Mouse (Mus musculus): ENCODE data around the gene Zfp536. TPM values are rescaled to one million over a fixed set of nuclear protein-coding genes. Genes with fewer than 3 reads are reported as not detected.
A peak's percentile ranks its signal among the peaks of the same experiment; 100 is the strongest.

The Zfp536 gene
- polyA plus RNA-seq, 1 experiment, result not detected

- TF ChIP-seq EP300 (IDR thresholded peaks at IDR 0.05; ENCODE audit: insufficient read depth, low read depth, low read length) (no peak), CTCF (IDR thresholded peaks at IDR 0.05; ENCODE audit: low read depth, low read length) (no peak), POLR2A (IDR thresholded peaks at IDR 0.05; ENCODE audit: insufficient read depth, low read length) (no peak)
- no peaks in the 10 kb centered on the region for H3K36me3 ChIP-seq (ENCODE audit: control insufficient read depth, insufficient read depth, low read length, poor library complexity, severe bottlenecking)
Measured at GRCm38 (mm10) chr7:37490312-37490711, 283.1 kb downstream of the Zfp536 start.

GRCm38 (mm10) chr7:37484946-37485345 lies 288.5 kb downstream of the Zfp536 start:
- H3K9ac ChIP-seq (ENCODE audit: low read depth, poor library complexity, severe bottlenecking), result no peak overlapping the region
- H3K27me3 ChIP-seq (ENCODE audit: control insufficient read depth, insufficient read depth, low read length, poor library complexity, severe bottlenecking), result no peaks in the 10 kb centered on the region
- no peaks in the 10 kb centered on the region for H3K4me1 ChIP-seq (ENCODE audit: control insufficient read depth, insufficient read depth, low read length)
- no peaks in the 10 kb centered on the region for H3K36me3 ChIP-seq (ENCODE audit: control insufficient read depth, insufficient read depth, low read length, poor library complexity, severe bottlenecking)
- no peaks in the 10 kb centered on the region for H3K9me3 ChIP-seq (replicated peaks; ENCODE audit: control insufficient read depth, insufficient read depth, low read length, poor library complexity, severe bottlenecking)
- H3K27ac ChIP-seq (ENCODE audit: insufficient read depth, low read length), result no peak overlapping the region
- H3K4me3 ChIP-seq (ENCODE audit: low read depth, low read length), result no peak overlapping the region
- TF ChIP-seq POLR2A (IDR thresholded peaks at IDR 0.05; ENCODE audit: insufficient read depth, low read length), result no peak
- TF ChIP-seq CTCF (IDR thresholded peaks at IDR 0.05; ENCODE audit: low read depth, low read length), result no peak
- TF ChIP-seq EP300 (IDR thresholded peaks at IDR 0.05; ENCODE audit: insufficient read depth, low read depth, low read length), result no peak

More at GRCm38 (mm10) chr7:37490312-37490711, 283.1 kb downstream of the Zfp536 start:
- no peaks in the 10 kb centered on the region for H3K27me3 ChIP-seq (ENCODE audit: control insufficient read depth, insufficient read depth, low read length, poor library complexity, severe bottlenecking)
- H3K4me3 ChIP-seq (ENCODE audit: low read depth, low read length), result no peak overlapping the region
- no peak overlapping the region for H3K27ac ChIP-seq (ENCODE audit: insufficient read depth, low read length)
- no peaks in the 10 kb centered on the region for H3K9me3 ChIP-seq (replicated peaks; ENCODE audit: control insufficient read depth, insufficient read depth, low read length, poor library complexity, severe bottlenecking)
- no peak overlapping the region for H3K9ac ChIP-seq (ENCODE audit: low read depth, poor library complexity, severe bottlenecking)
- H3K4me1 ChIP-seq (ENCODE audit: control insufficient read depth, insufficient read depth, low read length), result no peaks in the 10 kb centered on the region

GRCm38 (mm10) chr7:37482564-37482963 lies 290.9 kb downstream of the Zfp536 start:
- Histone ChIP-seq H3K27ac (ENCODE audit: insufficient read depth, low read length) (no peak overlapping the region), H3K4me3 (ENCODE audit: low read depth, low read length) (no peak overlapping the region), H3K9me3 (replicated peaks; ENCODE audit: control insufficient read depth, insufficient read depth, low read length, poor library complexity, severe bottlenecking) (no peaks in the 10 kb centered on the region), H3K36me3 (ENCODE audit: control insufficient read depth, insufficient read depth, low read length, poor library complexity, severe bottlenecking) (no peaks in the 10 kb centered on the region), H3K27me3 (ENCODE audit: control insufficient read depth, insufficient read depth, low read length, poor library complexity, severe bottlenecking) (no peaks in the 10 kb centered on the region), H3K4me1 (ENCODE audit: control insufficient read depth, insufficient read depth, low read length) (no peaks in the 10 kb centered on the region), H3K9ac (ENCODE audit: low read depth, poor library complexity, severe bottlenecking) (no peak overlapping the region)
- TF ChIP-seq EP300 (IDR thresholded peaks at IDR 0.05; ENCODE audit: insufficient read depth, low read depth, low read length), result no peak
- TF ChIP-seq CTCF (IDR thresholded peaks at IDR 0.05; ENCODE audit: low read depth, low read length), result peak; percentile 68

- Histone ChIP-seq H3K9me3 (replicated peaks; ENCODE audit: control insufficient read depth, insufficient read depth, low read length, poor library complexity, severe bottlenecking) (no peaks in the 10 kb centered on the region), H3K4me3 (ENCODE audit: low read depth, low read length) (no peak overlapping the region), H3K27ac (ENCODE audit: insufficient read depth, low read length) (no peak overlapping the region), H3K27me3 (ENCODE audit: control insufficient read depth, insufficient read depth, low read length, poor library complexity, severe bottlenecking) (no peaks in the 10 kb centered on the region), H3K36me3 (ENCODE audit: control insufficient read depth, insufficient read depth, low read length, poor library complexity, severe bottlenecking) (no peaks in the 10 kb centered on the region), H3K4me1 (ENCODE audit: control insufficient read depth, insufficient read depth, low read length) (no peaks in the 10 kb centered on the region), H3K9ac (ENCODE audit: low read depth, poor library complexity, severe bottlenecking) (no peak overlapping the region)
- TF ChIP-seq POLR2A (IDR thresholded peaks at IDR 0.05; ENCODE audit: insufficient read depth, low read length), result no peak
- no peak for TF ChIP-seq CTCF (IDR thresholded peaks at IDR 0.05; ENCODE audit: low read depth, low read length)
- TF ChIP-seq EP300 (IDR thresholded peaks at IDR 0.05; ENCODE audit: insufficient read depth, low read depth, low read length), result no peak
Measured at GRCm38 (mm10) chr7:37481165-37481564, 292.3 kb downstream of the Zfp536 start.

- Histone ChIP-seq H3K9me3 (replicated peaks; ENCODE audit: control insufficient read depth, insufficient read depth, low read length, poor library complexity, severe bottlenecking) (no peaks in the 10 kb centered on the region), H3K36me3 (ENCODE audit: control insufficient read depth, insufficient read depth, low read length, poor library complexity, severe bottlenecking) (no peaks in the 10 kb centered on the region), H3K4me1 (ENCODE audit: control insufficient read depth, insufficient read depth, low read length) (peaks cover 5% of the 10 kb centered on the region), H3K9ac (ENCODE audit: low read depth, poor library complexity, severe bottlenecking) (no peak overlapping the region), H3K27me3 (ENCODE audit: control insufficient read depth, insufficient read depth, low read length, poor library complexity, severe bottlenecking) (no peaks in the 10 kb centered on the region), H3K27ac (ENCODE audit: insufficient read depth, low read length) (no peak overlapping the region), H3K4me3 (ENCODE audit: low read depth, low read length) (no peak overlapping the region)
- TF ChIP-seq EP300 (IDR thresholded peaks at IDR 0.05; ENCODE audit: insufficient read depth, low read depth, low read length) (no peak), POLR2A (IDR thresholded peaks at IDR 0.05; ENCODE audit: insufficient read depth, low read length) (no peak), CTCF (IDR thresholded peaks at IDR 0.05; ENCODE audit: low read depth, low read length) (no peak)
Measured at GRCm38 (mm10) chr7:37477309-37477708, 296.1 kb downstream of the Zfp536 start.

GRCm38 (mm10) chr7:37475485-37475884 lies 298.0 kb downstream of the Zfp536 start:
- Histone ChIP-seq H3K27ac (ENCODE audit: insufficient read depth, low read length) (peak overlapping the region; percentile 51), H3K4me3 (ENCODE audit: low read depth, low read length) (no peak overlapping the region), H3K9me3 (replicated peaks; ENCODE audit: control insufficient read depth, insufficient read depth, low read length, poor library complexity, severe bottlenecking) (no peaks in the 10 kb centered on the region), H3K27me3 (ENCODE audit: control insufficient read depth, insufficient read depth, low read length, poor library complexity, severe bottlenecking) (no peaks in the 10 kb centered on the region), H3K36me3 (ENCODE audit: control insufficient read depth, insufficient read depth, low read length, poor library complexity, severe bottlenecking) (no peaks in the 10 kb centered on the region), H3K4me1 (ENCODE audit: control insufficient read depth, insufficient read depth, low read length) (peaks cover 8% of the 10 kb centered on the region), H3K9ac (ENCODE audit: low read depth, poor library complexity, severe bottlenecking) (no peak overlapping the region)
- TF ChIP-seq CTCF (IDR thresholded peaks at IDR 0.05; ENCODE audit: low read depth, low read length) (no peak), POLR2A (IDR thresholded peaks at IDR 0.05; ENCODE audit: insufficient read depth, low read length) (no peak), EP300 (IDR thresholded peaks at IDR 0.05; ENCODE audit: insufficient read depth, low read depth, low read length) (peak; percentile 95)
